Mouse (Mus musculus): ENCODE results near the gene Gm36864.

GRCm38 (mm10) chr7:44287760-44288159, 51.8 kb downstream of the Gm36864 start:
- TF ChIP-seq POLR2A (IDR thresholded peaks at IDR 0.05; ENCODE audit: insufficient read length, low read depth) = no peak
- no peak for TF ChIP-seq POLR2AphosphoS2 (IDR thresholded peaks at IDR 0.05; ENCODE audit: insufficient read length, low read depth)
- no peak for TF ChIP-seq TCF12 (IDR thresholded peaks at IDR 0.05; ENCODE audit: insufficient read depth, poor library complexity, severe bottlenecking)
- no peak for TF ChIP-seq TCF3 (IDR thresholded peaks at IDR 0.05; ENCODE audit: insufficient read length, low read depth)
- TF ChIP-seq USF1 (IDR thresholded peaks at IDR 0.05; ENCODE audit: low read depth) = no peak

All from myocyte (in vitro differentiated cells).